Mouse (Mus musculus) megakaryocyte, embryonic 14.5 days (primary cell): ENCODE measurements around the gene Zfp667. TPM values are rescaled to one million over a fixed set of nuclear protein-coding genes. Genes with fewer than 3 reads are reported as not detected.

Source experiments
- H3K27me3 ChIP-seq: replicated peaks from 2 replicates; pipeline ENCODE3; 2012; ENCODE audit warnings: inconsistent platforms
- H3K36me3 ChIP-seq: replicated peaks from 2 replicates; pipeline ENCODE3; 2012; ENCODE audit warnings: low read length, inconsistent platforms, mixed read lengths
- H3K4me1 ChIP-seq: 2 replicates; pipeline ENCODE4 v1.6.1; 2012; ENCODE audit warnings: inconsistent platforms
- H3K4me3 ChIP-seq: replicated peaks from 2 replicates; pipeline ENCODE3; 2012; ENCODE audit warnings: moderate library complexity, mild to moderate bottlenecking, inconsistent platforms
- H3K9me3 ChIP-seq: 2 replicates; pipeline ENCODE4 v1.6.1; 2012; ENCODE audit warnings: inconsistent platforms
- FLI1 ChIP-seq: IDR thresholded peaks from 2 replicates; pipeline ENCODE4 v1.6.1; 2012; ENCODE audit warnings: low read length, inconsistent platforms, mixed read lengths
- GATA1 ChIP-seq: IDR thresholded peaks from 3 replicates; pipeline ENCODE4 v1.6.1; 2012; ENCODE audit warnings: mixed read lengths, low read length, inconsistent platforms, borderline replicate concordance
- polyA plus RNA-seq: library from polyadenylated mRNA; stranded (reverse); fragments of >175 nt; gene quantifications from 2 replicates; pipeline ENCODE4 v1.2.3, GENCODE M21; 2012; ENCODE audit warnings: low replicate concordance; ENCODE audit not compliant: insufficient read depth

Gene Zfp667
- polyA plus RNA-seq, 1 experiment, result 0.63 TPM

- peak overlapping the region; percentile 94 for H3K4me3 ChIP-seq
- TF ChIP-seq FLI1 (no peak), GATA1 (no peak)
These were observed 44.3 kb downstream of the Zfp667 start for GRCm38 (mm10) chr7:6330458-6331232.

GRCm38 (mm10) chr7:6331233-6331956 is 45.0 kb downstream of the Zfp667 start, which contains the start of gene Zfp583:
Gene Zfp583 (minus strand): TSS chr7:6331285.
- peaks cover 11% of the 10 kb centered on the region for H3K36me3 ChIP-seq
- no peak for TF ChIP-seq GATA1
- no peak for TF ChIP-seq FLI1
- no peaks in the 10 kb centered on the region for H3K27me3 ChIP-seq
- no peaks in the 10 kb centered on the region for H3K9me3 ChIP-seq
- peaks cover 17% of the 10 kb centered on the region for H3K4me1 ChIP-seq
- H3K4me3 ChIP-seq, result peak within 1 kb of the TSS; percentile 94

More at GRCm38 (mm10) chr7:6330458-6331232, 44.3 kb downstream of the Zfp667 start:
- no peaks in the 10 kb centered on the region for H3K27me3 ChIP-seq
- peaks cover 14% of the 10 kb centered on the region for H3K36me3 ChIP-seq
- H3K9me3 ChIP-seq, result no peaks in the 10 kb centered on the region
- H3K4me1 ChIP-seq, result peaks cover 17% of the 10 kb centered on the region

GRCm38 (mm10) chr7:6339865-6340264 is 53.5 kb downstream of the Zfp667 start:
- TF ChIP-seq GATA1, result no peak
- no peak for TF ChIP-seq FLI1
- no peaks in the 10 kb centered on the region; the same call in 1 of the 2 replicates for H3K9me3 ChIP-seq
- H3K27me3 ChIP-seq, result peaks cover 4% of the 10 kb centered on the region
- H3K36me3 ChIP-seq, result no peaks in the 10 kb centered on the region
- peaks cover 6% of the 10 kb centered on the region; the same call in 1 of the 2 replicates for H3K4me1 ChIP-seq
- H3K4me3 ChIP-seq, result no peak overlapping the region

- Histone ChIP-seq H3K27me3 (peaks cover 4% of the 10 kb centered on the region), H3K4me1 (peaks cover 6% of the 10 kb centered on the region; the same call in 1 of the 2 replicates), H3K36me3 (no peaks in the 10 kb centered on the region), H3K9me3 (no peaks in the 10 kb centered on the region; the same call in 1 of the 2 replicates), H3K4me3 (peak within 1 kb of the TSS; percentile 89)
- TF ChIP-seq FLI1, result no peak
- no peak for TF ChIP-seq GATA1
These were observed 57.2 kb downstream of the Zfp667 start, which contains the start of gene Gm3854 for GRCm38 (mm10) chr7:6343501-6344071. Gene Gm3854 (plus strand): TSS chr7:6343759.

- Histone ChIP-seq H3K9me3 (no peaks in the 10 kb centered on the region; the same call in 1 of the 2 replicates), H3K4me3 (no peak overlapping the region), H3K27me3 (peaks cover 2% of the 10 kb centered on the region), H3K4me1 (peaks cover 6% of the 10 kb centered on the region; the same call in 1 of the 2 replicates), H3K36me3 (no peaks in the 10 kb centered on the region)
- TF ChIP-seq GATA1, result no peak
- no peak for TF ChIP-seq FLI1
These were observed 57.7 kb downstream of the Zfp667 start for GRCm38 (mm10) chr7:6344124-6344523.

Other genes with a start within 250 kb of the Zfp667 start
- not detected in 2 replicates for gene Nlrp4c, start 241.4 kb upstream of the Zfp667 start, polyA plus RNA-seq
- 31.0 and 49.7 TPM in 2 replicates for gene Zfp787, start 130.6 kb upstream of the Zfp667 start, polyA plus RNA-seq
- gene Zfp444, start 114.4 kb upstream of the Zfp667 start, polyA plus RNA-seq, result 42.1 and 48.4 TPM in 2 replicates
- gene Galp, start 89.5 kb upstream of the Zfp667 start, polyA plus RNA-seq, result not detected in 2 replicates
- not detected in 2 replicates for gene Zscan5b, start 64.3 kb upstream of the Zfp667 start, polyA plus RNA-seq
- gene Epp13, start 33.9 kb upstream of the Zfp667 start, polyA plus RNA-seq, result not detected in 2 replicates
- gene Zfp583, start 44.7 kb downstream of the Zfp667 start, polyA plus RNA-seq, result 1.2 TPM in 1 of 2 replicates, not detected in the other
- not detected in 2 replicates for gene Gm3854, start 57.2 kb downstream of the Zfp667 start, polyA plus RNA-seq
- gene Zfp78, start 76.7 kb downstream of the Zfp667 start, polyA plus RNA-seq, result not detected in 2 replicates
- 0.20 TPM in 1 of 2 replicates, not detected in the other for gene Zfp28, start 96.7 kb downstream of the Zfp667 start, polyA plus RNA-seq
- not detected in 2 replicates for gene Smim17, start 112.1 kb downstream of the Zfp667 start, polyA plus RNA-seq
- not detected in 2 replicates for gene Gm20715, start 123.7 kb downstream of the Zfp667 start, polyA plus RNA-seq
- gene Olfr1344, start 152.1 kb downstream of the Zfp667 start, polyA plus RNA-seq, result not detected in 2 replicates
- 0.01 TPM in 1 of 2 replicates, not detected in the other for gene Olfr1336, start 169.6 kb downstream of the Zfp667 start, polyA plus RNA-seq
- gene Olfr1346, start 180.5 kb downstream of the Zfp667 start, polyA plus RNA-seq, result not detected in 2 replicates
- not detected in 2 replicates for gene Olfr5, start 200.4 kb downstream of the Zfp667 start, polyA plus RNA-seq
- not detected in 2 replicates for gene Olfr1347, start 213.2 kb downstream of the Zfp667 start, polyA plus RNA-seq
- not detected in 2 replicates for gene Olfr1348, start 222.2 kb downstream of the Zfp667 start, polyA plus RNA-seq
- 0.07 TPM in 1 of 2 replicates, not detected in the other for gene Olfr1349, start 236.4 kb downstream of the Zfp667 start, polyA plus RNA-seq